Mouse (Mus musculus): ENCODE measurements at regions not wholly inside any gene's neighbourhood (a gene's known extent, or its start where the extent isn't known, plus 50 kb on each side); places are given as distances from the start of the nearest gene placed in this dataset.

DNA sequence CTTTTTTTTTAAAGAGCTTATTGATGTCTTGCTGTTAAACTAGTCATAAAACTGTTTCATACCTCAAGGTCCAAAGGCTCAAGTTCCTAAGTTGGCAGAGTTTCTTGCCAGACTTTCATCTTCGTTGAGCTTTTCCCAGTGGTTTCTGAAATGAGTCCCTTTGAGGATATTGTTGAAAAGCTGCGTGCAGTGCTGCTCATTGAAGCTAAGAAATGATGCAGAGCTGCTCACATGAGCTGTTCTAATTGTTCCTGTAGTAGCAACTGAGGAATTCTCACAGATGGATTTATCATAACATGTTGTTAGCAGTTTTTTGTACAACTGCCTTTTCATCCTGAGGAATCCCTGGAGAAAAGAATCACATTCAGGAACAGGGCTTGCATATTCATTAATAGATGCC is 249.3 kb downstream of the Col11a1 start:
- H3K9ac ChIP-seq (ENCODE audit: low read depth, low read length): no peak overlapping the region
- H3K4me1 ChIP-seq (ENCODE audit: control insufficient read depth, insufficient read depth, low read depth, low read length): no peaks in the 10 kb centered on the region
- no peaks in the 10 kb centered on the region for H3K36me3 ChIP-seq (ENCODE audit: control insufficient read depth, insufficient read depth, low read length)
- 45% methylated on average over 2 of the region's 2 CpGs for WGBS
- H3K27me3 ChIP-seq (replicated peaks; ENCODE audit: control insufficient read depth, insufficient read depth, low read length): no peaks in the 10 kb centered on the region
- H3K27ac ChIP-seq (ENCODE audit: low read depth, low read length): no peak overlapping the region
- no peaks in the 10 kb centered on the region for H3K9me3 ChIP-seq (ENCODE audit: control insufficient read depth, low read length)
- no peak for ATAC-seq
- H3K4me2 ChIP-seq (ENCODE audit: low read length): no peak overlapping the region
- no peak overlapping the region for H3K4me3 ChIP-seq (ENCODE audit: low read length)

GRCm38 (mm10) chr3:114319444-114319843 is 289.1 kb downstream of the Col11a1 start:
- no peak overlapping the region for H3K4me3 ChIP-seq (ENCODE audit: low read length)
- H3K4me2 ChIP-seq (ENCODE audit: low read length): no peak overlapping the region
- ATAC-seq: no peak
- H3K27ac ChIP-seq (ENCODE audit: low read depth, low read length): no peak overlapping the region
- no peak overlapping the region for H3K9ac ChIP-seq (ENCODE audit: low read depth, low read length)
- no peaks in the 10 kb centered on the region for H3K4me1 ChIP-seq (ENCODE audit: control insufficient read depth, insufficient read depth, low read depth, low read length)
- no peaks in the 10 kb centered on the region for H3K27me3 ChIP-seq (replicated peaks; ENCODE audit: control insufficient read depth, insufficient read depth, low read length)
- no peaks in the 10 kb centered on the region for H3K36me3 ChIP-seq (ENCODE audit: control insufficient read depth, insufficient read depth, low read length)
- 86% methylated on average over 1 of the region's 1 CpGs for WGBS
- H3K9me3 ChIP-seq (ENCODE audit: control insufficient read depth, low read length): no peaks in the 10 kb centered on the region

DNA sequence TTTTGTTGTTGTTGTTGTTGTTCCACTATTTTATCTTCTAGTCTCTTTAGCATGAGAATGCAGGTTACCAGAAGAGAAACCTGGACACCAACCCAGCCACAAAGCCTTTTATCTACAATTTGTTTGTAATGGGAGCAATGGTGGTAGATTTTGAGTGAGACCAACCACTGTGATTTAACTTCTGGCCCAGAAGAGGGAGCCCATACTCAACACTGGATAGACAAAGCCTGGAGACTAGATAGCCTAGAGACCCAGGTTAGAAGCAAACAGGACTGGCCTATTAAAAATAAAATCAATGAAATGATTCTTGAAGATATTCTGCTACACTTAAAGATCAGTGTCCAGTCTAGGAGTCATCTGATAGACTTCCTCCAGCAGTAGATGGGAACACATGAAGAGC is 304.0 kb downstream of the Col11a1 start:
- no peak overlapping the region for H3K4me2 ChIP-seq (ENCODE audit: low read length)
- no peak overlapping the region for H3K4me3 ChIP-seq (ENCODE audit: low read length)
- no peaks in the 10 kb centered on the region for H3K9me3 ChIP-seq (ENCODE audit: control insufficient read depth, low read length)
- no peaks in the 10 kb centered on the region for H3K27me3 ChIP-seq (replicated peaks; ENCODE audit: control insufficient read depth, insufficient read depth, low read length)
- no peak overlapping the region for H3K27ac ChIP-seq (ENCODE audit: low read depth, low read length)
- no peak overlapping the region for H3K9ac ChIP-seq (ENCODE audit: low read depth, low read length)
- no peak for ATAC-seq
- no peaks in the 10 kb centered on the region for H3K36me3 ChIP-seq (ENCODE audit: control insufficient read depth, insufficient read depth, low read length)
- H3K4me1 ChIP-seq (ENCODE audit: control insufficient read depth, insufficient read depth, low read depth, low read length): no peaks in the 10 kb centered on the region

- no peak for ATAC-seq
- H3K4me3 ChIP-seq (ENCODE audit: low read length): no peak overlapping the region
- H3K4me2 ChIP-seq (ENCODE audit: low read length): no peak overlapping the region
- 86% methylated on average over 2 of the region's 2 CpGs for WGBS
- no peak overlapping the region for H3K27ac ChIP-seq (ENCODE audit: low read depth, low read length)
- no peaks in the 10 kb centered on the region for H3K27me3 ChIP-seq (replicated peaks; ENCODE audit: control insufficient read depth, insufficient read depth, low read length)
- H3K4me1 ChIP-seq (ENCODE audit: control insufficient read depth, insufficient read depth, low read depth, low read length): no peaks in the 10 kb centered on the region
- H3K9ac ChIP-seq (ENCODE audit: low read depth, low read length): no peak overlapping the region
- no peaks in the 10 kb centered on the region for H3K9me3 ChIP-seq (ENCODE audit: control insufficient read depth, low read length)
- H3K36me3 ChIP-seq (ENCODE audit: control insufficient read depth, insufficient read depth, low read length): no peaks in the 10 kb centered on the region
Measured at GRCm38 (mm10) chr3:114343714-114344113, 313.4 kb downstream of the Col11a1 start.

GRCm38 (mm10) chr3:114380044-114380443 is 349.7 kb downstream of the Col11a1 start:
- H3K4me3 ChIP-seq (ENCODE audit: low read length): no peak overlapping the region
- H3K9me3 ChIP-seq (ENCODE audit: control insufficient read depth, low read length): no peaks in the 10 kb centered on the region
- ATAC-seq: peak; percentile 76
- H3K36me3 ChIP-seq (ENCODE audit: control insufficient read depth, insufficient read depth, low read length): no peaks in the 10 kb centered on the region
- 51% methylated on average over 5 of the region's 5 CpGs for WGBS
- no peak overlapping the region for H3K4me2 ChIP-seq (ENCODE audit: low read length)
- H3K4me1 ChIP-seq (ENCODE audit: control insufficient read depth, insufficient read depth, low read depth, low read length): no peaks in the 10 kb centered on the region
- no peaks in the 10 kb centered on the region for H3K27me3 ChIP-seq (replicated peaks; ENCODE audit: control insufficient read depth, insufficient read depth, low read length)
- H3K27ac ChIP-seq (ENCODE audit: low read depth, low read length): no peak overlapping the region
- H3K9ac ChIP-seq (ENCODE audit: low read depth, low read length): no peak overlapping the region

DNA sequence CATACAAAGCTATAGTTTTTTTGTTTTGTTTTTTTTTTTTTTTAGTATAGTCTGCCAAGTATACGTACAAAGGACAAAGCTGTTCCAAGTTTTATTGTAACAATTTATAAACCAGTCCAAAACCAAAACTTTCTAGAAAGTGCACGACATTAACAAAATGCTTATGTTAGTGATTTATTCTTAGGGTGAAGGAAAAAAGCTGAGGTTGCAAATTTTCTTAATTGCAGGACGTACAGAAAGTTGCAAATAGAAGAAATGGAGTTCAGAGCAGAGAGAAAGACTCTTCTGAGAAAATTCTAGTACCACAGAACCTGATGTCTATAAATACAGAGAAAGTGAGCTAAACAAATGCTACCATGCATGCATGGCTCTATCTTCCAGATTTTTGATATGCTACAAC is 373.1 kb downstream of the Col11a1 start:
- Histone ChIP-seq H3K4me1 (ENCODE audit: control insufficient read depth, insufficient read depth, low read depth, low read length) (no peaks in the 10 kb centered on the region), H3K4me2 (ENCODE audit: low read length) (no peak overlapping the region), H3K4me3 (ENCODE audit: low read length) (no peak overlapping the region), H3K27me3 (replicated peaks; ENCODE audit: control insufficient read depth, insufficient read depth, low read length) (no peaks in the 10 kb centered on the region), H3K27ac (ENCODE audit: low read depth, low read length) (no peak overlapping the region), H3K36me3 (ENCODE audit: control insufficient read depth, insufficient read depth, low read length) (no peaks in the 10 kb centered on the region), H3K9me3 (ENCODE audit: control insufficient read depth, low read length) (no peaks in the 10 kb centered on the region), H3K9ac (ENCODE audit: low read depth, low read length) (no peak overlapping the region)
- 75% methylated on average over 3 of the region's 3 CpGs for WGBS
- ATAC-seq: no peak
